Mouse (Mus musculus) lung, embryonic 14.5 days (tissue): ENCODE data around the gene Atrnl1. TPM values are rescaled to one million over a fixed set of nuclear protein-coding genes. Genes with fewer than 3 reads are reported as not detected.

Source experiments
- ATAC-seq: fragments of 200-750 bp; cut with Nextera tagmentation; 2 replicates; pipeline ENCODE4 v1.8.0; 2017; ENCODE audit warnings: mild to moderate bottlenecking, moderate TSS enrichment, moderate library complexity; ENCODE audit not compliant: insufficient read depth
- DNase-seq: peaks from one replicate; pipeline ENCODE4 v3.0.0-alpha.2; 2015
- H3K27ac ChIP-seq: fragments of 300-500 bp; sonication (generic); 2 replicates; pipeline ENCODE4 v1.5.1; 2014; ENCODE audit warnings: low read depth, mild to moderate bottlenecking, moderate library complexity
- H3K27me3 ChIP-seq: fragments of 300-500 bp; sonication (generic); 2 replicates; pipeline ENCODE4 v1.6.1; 2014; ENCODE audit warnings: low read length, control low read depth; ENCODE audit not compliant: insufficient read depth
- H3K36me3 ChIP-seq: fragments of 300-500 bp; sonication (generic); 2 replicates; pipeline ENCODE4 v1.6.1; 2014; ENCODE audit warnings: control low read depth; ENCODE audit not compliant: insufficient read depth
- H3K4me1 ChIP-seq: fragments of 300-500 bp; sonication (generic); 2 replicates; pipeline ENCODE4 v1.6.1; 2014; ENCODE audit warnings: antibody characterized with exemption, control low read depth; ENCODE audit not compliant: insufficient read depth
- H3K4me2 ChIP-seq: fragments of 300-500 bp; sonication (generic); 2 replicates; pipeline ENCODE4 v1.6.1; 2014; ENCODE audit warnings: mild to moderate bottlenecking
- H3K4me3 ChIP-seq: fragments of 300-500 bp; sonication (generic); 2 replicates; pipeline ENCODE4 v1.5.1; 2014; ENCODE audit warnings: low read depth, low read length
- H3K9ac ChIP-seq: fragments of 300-500 bp; sonication (generic); 2 replicates; pipeline ENCODE4 v1.6.1; 2014
- H3K9me3 ChIP-seq: fragments of 300-500 bp; sonication (generic); 2 replicates; pipeline ENCODE4 v1.6.1; 2016; ENCODE audit warnings: low read depth, low read length, control low read depth
- CTCF ChIP-seq: IDR thresholded peaks from 2 replicates; pipeline ENCODE4 v1.5.1; 2016; ENCODE audit warnings: antibody characterized with exemption, low read depth
- WGBS: fragments of 180-500 bp; shearing (Covaris S2); extraction: QIAGEN DNeasy Blood & Tissue Kit; methylation state at CpG from one replicate; pipeline ENCODE4 v1.1.7; 2014; 5-methylcytosine and 5-hydroxymethylcytosine counted together
- polyA plus RNA-seq: library from polyadenylated mRNA; unstranded; fragments of >200 nt; fragmentation: Nextera tagmentation; extraction: Ambion mirVana; gene quantifications from 2 replicates; pipeline ENCODE4 v1.2.1, GENCODE M21; 2014

The Atrnl1 gene
- polyA plus RNA-seq, 1 experiment from 2014 or later, result 7.1 TPM

- no peak for ATAC-seq
- H3K4me1 ChIP-seq, result no peaks in the 10 kb centered on the region; the same call in 1 of the 2 replicates
- no peak overlapping the region for H3K4me3 ChIP-seq
- no peak for TF ChIP-seq CTCF
- H3K27me3 ChIP-seq, result no peaks in the 10 kb centered on the region
- H3K27ac ChIP-seq, result no peak overlapping the region
- no peak overlapping the region for H3K9ac ChIP-seq
- H3K9me3 ChIP-seq, result no peaks in the 10 kb centered on the region
- H3K4me2 ChIP-seq, result no peak overlapping the region
- DNase-seq, result no peak
- H3K36me3 ChIP-seq, result no peaks in the 10 kb centered on the region
- WGBS, result 47% methylated on average over 1 of the region's 1 CpGs
Measured at GRCm38 (mm10) chr19:58087901-58088300, 477.1 kb downstream of the Atrnl1 start.

- DNase-seq (peak; percentile 64), ATAC-seq (peak; percentile 90)
- Histone ChIP-seq H3K9ac (no peak overlapping the region), H3K27me3 (no peaks in the 10 kb centered on the region), H3K27ac (no peak overlapping the region), H3K4me2 (no peak overlapping the region), H3K36me3 (no peaks in the 10 kb centered on the region), H3K4me1 (no peaks in the 10 kb centered on the region; the same call in 1 of the 2 replicates), H3K4me3 (no peak overlapping the region), H3K9me3 (no peaks in the 10 kb centered on the region)
- no peak for TF ChIP-seq CTCF
- 15% methylated on average over 7 of the region's 7 CpGs for WGBS
Measured at GRCm38 (mm10) chr19:58088433-58088832, 477.6 kb downstream of the Atrnl1 start.

- Histone ChIP-seq H3K9ac (no peak overlapping the region), H3K9me3 (no peaks in the 10 kb centered on the region), H3K4me2 (no peak overlapping the region), H3K27ac (no peak overlapping the region), H3K27me3 (no peaks in the 10 kb centered on the region), H3K4me1 (no peaks in the 10 kb centered on the region; the same call in 1 of the 2 replicates), H3K4me3 (no peak overlapping the region), H3K36me3 (no peaks in the 10 kb centered on the region)
- 55% methylated on average over 16 of the region's 16 CpGs for WGBS
- DNase-seq (peak; percentile 51), ATAC-seq (no peak)
- TF ChIP-seq CTCF, result no peak
Measured at GRCm38 (mm10) chr19:58091911-58092310, 481.1 kb downstream of the Atrnl1 start.

- no peak for DNase-seq
- no peak overlapping the region for H3K4me2 ChIP-seq
- H3K4me1 ChIP-seq, result no peaks in the 10 kb centered on the region
- TF ChIP-seq CTCF, result no peak
- no peaks in the 10 kb centered on the region for H3K9me3 ChIP-seq
- WGBS, result 54% methylated on average over 14 of the region's 14 CpGs
- no peaks in the 10 kb centered on the region for H3K27me3 ChIP-seq
- H3K27ac ChIP-seq, result no peak overlapping the region
- H3K4me3 ChIP-seq, result no peak overlapping the region
- H3K9ac ChIP-seq, result no peak overlapping the region
- no peak for ATAC-seq
- H3K36me3 ChIP-seq, result no peaks in the 10 kb centered on the region
Measured at GRCm38 (mm10) chr19:58094781-58095543, 484.1 kb downstream of the Atrnl1 start.

- Histone ChIP-seq H3K9ac (no peak overlapping the region), H3K4me1 (no peaks in the 10 kb centered on the region), H3K4me3 (no peak overlapping the region), H3K27me3 (no peaks in the 10 kb centered on the region), H3K4me2 (no peak overlapping the region), H3K9me3 (no peaks in the 10 kb centered on the region), H3K27ac (no peak overlapping the region), H3K36me3 (no peaks in the 10 kb centered on the region)
- ATAC-seq (no peak), DNase-seq (no peak)
- WGBS, result 53% methylated on average over 7 of the region's 7 CpGs
- TF ChIP-seq CTCF, result no peak
Measured at GRCm38 (mm10) chr19:58095776-58096175, 484.9 kb downstream of the Atrnl1 start.

- no peak overlapping the region for H3K4me3 ChIP-seq
- no peaks in the 10 kb centered on the region for H3K27me3 ChIP-seq
- H3K9ac ChIP-seq, result no peak overlapping the region
- H3K36me3 ChIP-seq, result no peaks in the 10 kb centered on the region
- no peaks in the 10 kb centered on the region for H3K4me1 ChIP-seq
- no peak overlapping the region for H3K4me2 ChIP-seq
- no peaks in the 10 kb centered on the region for H3K9me3 ChIP-seq
- DNase-seq (no peak), ATAC-seq (no peak)
- TF ChIP-seq CTCF, result no peak
- no peak overlapping the region for H3K27ac ChIP-seq
- 82% methylated on average over 2 of the region's 2 CpGs for WGBS
Measured at GRCm38 (mm10) chr19:58097195-58097594, 486.4 kb downstream of the Atrnl1 start.

GRCm38 (mm10) chr19:58099539-58099938 is 488.7 kb downstream of the Atrnl1 start:
- Histone ChIP-seq H3K36me3 (no peaks in the 10 kb centered on the region), H3K4me1 (no peaks in the 10 kb centered on the region), H3K27me3 (no peaks in the 10 kb centered on the region), H3K9me3 (no peaks in the 10 kb centered on the region), H3K4me3 (no peak overlapping the region), H3K9ac (no peak overlapping the region), H3K27ac (no peak overlapping the region), H3K4me2 (no peak overlapping the region)
- ATAC-seq (no peak), DNase-seq (no peak)
- TF ChIP-seq CTCF, result no peak
- WGBS, result 87% methylated on average over 5 of the region's 5 CpGs
